Mouse (Mus musculus) layer of hippocampus, adult 11-12 months (tissue): ENCODE measurements at regions not wholly inside any gene's neighbourhood (a gene's known extent, or its start where the extent isn't known, plus 50 kb on each side); places are given as distances from the start of the nearest gene placed in this dataset.

Source experiments
- DNase-seq: peaks from one replicate; pipeline ENCODE4 v3.0.0; 2022; ENCODE audit warnings: low spot score

- no peak for DNase-seq
These were observed 380.4 kb upstream of the Crim1 start for GRCm38 (mm10) chr17:77819698-77820097.

DNA sequence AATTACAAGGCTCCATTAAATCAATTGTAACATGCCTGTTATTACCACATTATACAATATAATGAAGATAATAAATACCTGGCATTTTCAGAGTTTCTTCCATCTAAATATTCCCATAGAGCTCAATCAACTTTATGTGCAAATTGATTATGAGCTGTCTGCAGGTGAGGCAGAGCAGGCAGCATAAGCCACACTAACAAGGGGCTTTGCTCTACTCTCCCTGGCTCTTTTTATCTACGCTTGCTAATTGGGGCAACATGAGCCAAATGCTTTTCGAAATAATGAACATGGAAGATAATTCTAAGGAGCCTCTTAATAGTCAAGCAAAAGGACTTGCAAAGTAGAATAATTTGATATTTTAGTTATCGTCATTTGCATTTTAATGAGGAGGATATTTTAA is 356.1 kb upstream of the Crim1 start:
- no peak for DNase-seq

DNA sequence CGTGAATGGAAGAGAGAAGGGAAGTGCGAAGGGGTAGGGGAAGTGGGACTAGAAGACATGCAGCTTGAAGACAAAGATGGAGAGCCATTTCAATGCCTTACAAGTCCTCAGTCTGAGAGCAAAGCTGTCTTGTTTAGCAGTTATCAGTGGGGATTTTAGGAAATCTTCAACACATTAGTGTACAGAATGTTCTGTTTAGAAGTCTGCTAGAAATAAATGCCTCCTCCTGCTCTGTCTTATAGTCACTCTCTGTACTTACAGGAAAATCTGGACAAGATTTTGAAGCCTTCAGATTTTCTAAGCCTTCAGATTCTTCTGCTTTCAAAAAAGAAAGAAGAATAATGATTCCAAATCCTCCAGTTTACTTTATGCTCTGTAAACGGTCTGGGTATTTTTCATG is 325.6 kb upstream of the Crim1 start:
- no peak for DNase-seq

DNA sequence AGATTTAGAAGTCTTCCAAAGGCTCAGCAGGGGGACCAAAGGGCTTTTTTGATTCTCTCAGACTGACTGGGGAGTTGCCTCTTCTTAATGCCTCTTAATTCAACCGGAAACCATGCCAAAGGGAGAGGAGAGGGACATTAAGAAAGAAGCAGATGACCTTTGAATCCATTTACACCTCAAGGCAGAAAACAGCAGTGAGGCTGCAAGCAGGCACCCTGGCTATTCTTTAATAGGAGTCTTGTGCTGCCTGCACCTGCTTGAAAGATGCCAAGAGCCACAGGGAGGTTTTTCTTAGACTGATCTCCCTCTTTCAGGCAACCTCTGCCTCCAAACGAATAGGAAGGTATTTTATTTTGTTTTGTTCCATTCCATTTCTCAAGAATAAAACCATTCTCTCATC is 323.0 kb upstream of the Crim1 start:
- no peak for DNase-seq

GRCm38 (mm10) chr17:77885150-77885549 is 314.9 kb upstream of the Crim1 start:
- DNase-seq: no peak

DNA sequence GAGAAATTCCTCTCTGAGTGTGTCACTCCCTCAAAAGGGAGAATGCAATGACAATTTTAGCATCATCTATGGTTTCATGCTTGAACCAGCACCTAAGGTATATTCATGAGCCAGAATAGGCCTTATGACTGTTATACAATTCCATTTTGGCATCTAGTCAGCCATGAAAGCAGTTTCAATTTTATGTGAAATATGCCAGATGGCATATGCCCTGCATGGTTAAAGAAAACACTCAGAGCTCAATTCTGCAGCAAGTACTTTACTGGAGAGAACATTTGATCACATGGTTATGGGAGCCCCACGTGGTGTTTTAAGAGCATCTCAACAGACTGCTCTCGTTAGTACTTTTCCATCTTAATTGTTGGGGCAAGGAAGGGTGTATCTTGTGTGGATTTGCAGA is 310.9 kb upstream of the Crim1 start:
- DNase-seq: peak; percentile 37

- DNase-seq: peak; percentile 31
These were observed 295.6 kb upstream of the Crim1 start for GRCm38 (mm10) chr17:77904412-77904811.

- DNase-seq: no peak
These were observed 286.0 kb upstream of the Crim1 start for GRCm38 (mm10) chr17:77913962-77914450.

GRCm38 (mm10) chr17:77930253-77930652 is 269.8 kb upstream of the Crim1 start:
- DNase-seq: peak; percentile 8

DNA sequence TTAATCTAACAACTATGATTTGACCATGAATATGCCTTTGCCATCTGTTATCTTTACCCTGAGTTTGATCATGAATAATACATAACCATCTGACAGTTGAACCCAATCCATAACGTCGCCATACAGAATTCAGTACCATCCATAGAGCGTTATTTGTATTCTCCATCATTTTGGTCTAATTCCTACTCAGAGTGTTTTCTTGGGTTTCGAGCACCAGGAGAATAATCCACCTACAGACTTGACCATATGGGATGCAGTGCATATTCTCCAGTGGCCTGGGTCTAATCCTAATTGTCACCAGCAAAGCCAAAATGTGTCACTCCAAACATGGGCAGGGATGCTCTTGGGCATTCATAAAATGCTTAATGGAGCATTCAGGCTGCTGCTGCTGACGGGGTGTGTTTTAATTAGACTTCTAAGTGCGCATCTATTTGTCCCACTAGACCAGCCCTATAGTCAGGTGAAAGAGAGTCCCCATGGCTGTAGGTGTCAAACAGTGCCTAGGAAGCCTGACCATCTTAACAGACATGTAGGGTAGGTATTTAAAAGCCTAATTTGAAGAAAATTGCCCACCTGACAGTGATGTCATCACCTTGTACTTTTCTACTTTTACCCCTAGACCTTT is 269.0 kb upstream of the Crim1 start:
- no peak for DNase-seq

DNA sequence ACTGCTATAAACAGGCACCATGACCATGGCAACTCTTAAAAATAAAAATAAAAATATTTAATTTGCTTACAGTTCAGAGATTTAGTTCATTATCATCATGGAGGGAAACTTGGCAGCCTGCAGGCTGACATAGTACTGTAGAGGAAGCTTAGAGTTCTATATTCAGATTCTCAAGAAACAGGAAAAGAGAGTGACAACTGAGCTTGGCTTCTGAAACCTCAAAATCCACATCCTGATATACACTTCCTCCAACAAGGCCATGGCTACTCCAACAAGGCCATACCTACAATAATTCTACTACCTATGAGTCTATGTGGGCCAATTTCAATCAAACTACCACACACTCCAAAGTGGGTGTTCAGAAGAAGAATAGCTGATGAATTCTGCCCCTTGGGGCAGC is 266.9 kb upstream of the Crim1 start:
- no peak for DNase-seq

GRCm38 (mm10) chr17:77958048-77958447 is 242.0 kb upstream of the Crim1 start:
- no peak for DNase-seq

DNA sequence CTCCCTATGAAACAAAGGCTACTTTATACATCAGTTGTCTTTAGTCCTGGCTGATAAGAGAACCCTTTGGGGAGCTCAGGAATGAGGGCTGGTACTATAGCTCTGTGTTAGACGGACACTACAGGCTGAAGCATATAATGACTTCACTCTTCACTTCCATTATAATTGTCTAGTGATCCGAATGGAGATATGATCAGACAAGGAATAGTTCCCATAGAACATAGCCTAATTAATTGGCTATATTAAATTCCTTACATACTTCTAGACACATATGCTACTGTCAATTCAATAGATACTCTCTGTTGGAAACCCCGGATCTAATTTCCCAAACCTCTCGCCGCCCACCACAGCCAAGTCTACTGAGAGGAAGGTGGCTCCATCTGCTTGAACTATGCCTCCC is 238.8 kb upstream of the Crim1 start:
- no peak for DNase-seq

DNA sequence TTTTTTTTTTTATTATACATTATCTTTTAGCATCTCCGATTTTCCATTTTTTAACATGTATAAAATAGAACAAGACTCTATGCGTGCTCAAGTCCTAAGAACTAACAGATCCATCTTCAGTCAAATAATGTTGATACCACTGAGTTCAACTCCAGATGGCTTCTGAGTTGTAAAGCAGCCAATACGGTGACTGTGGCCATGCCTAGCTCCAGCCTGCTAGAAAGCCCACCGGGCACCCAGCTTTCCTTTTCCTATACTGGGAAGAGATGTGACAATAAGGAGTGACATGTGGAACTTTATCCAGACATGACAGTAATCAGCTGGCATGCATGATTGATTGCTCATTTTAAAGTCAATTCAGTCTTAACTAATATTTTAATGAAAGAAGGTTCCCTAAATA is 236.7 kb upstream of the Crim1 start:
- no peak for DNase-seq

GRCm38 (mm10) chr17:77968510-77968909 is 231.5 kb upstream of the Crim1 start:
- DNase-seq: no peak

DNA sequence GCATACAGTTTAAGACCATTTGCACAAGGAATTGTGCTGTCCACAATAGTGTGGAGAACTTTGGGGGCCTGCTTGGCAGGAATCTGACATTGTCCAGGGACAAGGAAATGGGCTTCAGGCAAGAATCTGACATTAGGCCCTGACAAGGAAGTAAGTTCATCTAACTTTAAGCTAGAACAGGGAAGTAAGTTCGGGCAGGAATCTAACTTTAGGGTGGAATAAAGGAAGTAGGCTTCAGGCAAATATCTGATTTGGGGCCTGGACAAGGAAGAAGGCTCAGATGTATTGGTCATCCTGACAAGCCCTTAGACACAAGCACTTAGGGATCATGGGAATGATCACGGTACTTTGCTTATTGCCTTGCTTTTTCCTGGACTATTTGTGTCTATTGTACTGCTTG is 230.9 kb upstream of the Crim1 start:
- no peak for DNase-seq
